Mouse (Mus musculus) forebrain, embryonic 12.5 days (tissue): ENCODE measurements around the gene Grifin. TPM values are rescaled to one million over a fixed set of nuclear protein-coding genes. Genes with fewer than 3 reads are reported as not detected.

Experiments used
- ATAC-seq: fragments of 200-750 bp; cut with Nextera tagmentation; 2 replicates; pipeline ENCODE4 v1.8.0; 2017; ENCODE audit warnings: moderate TSS enrichment; ENCODE audit not compliant: low FRiP score
- H3K27ac ChIP-seq: fragments of 300-500 bp; sonication (generic); 2 replicates; pipeline ENCODE4 v1.5.1; 2016; ENCODE audit warnings: mild to moderate bottlenecking
- H3K27me3 ChIP-seq: fragments of 300-500 bp; sonication (generic); 2 replicates; pipeline ENCODE4 v1.6.1; 2016; ENCODE audit warnings: mild to moderate bottlenecking
- H3K36me3 ChIP-seq: fragments of 300-500 bp; sonication (generic); replicated peaks from 2 replicates; pipeline ENCODE4 v1.6.1; 2016; ENCODE audit warnings: mild to moderate bottlenecking
- H3K4me1 ChIP-seq: fragments of 300-500 bp; sonication (generic); 2 replicates; pipeline ENCODE4 v1.6.1; 2016
- H3K4me2 ChIP-seq: fragments of 300-500 bp; sonication (generic); 2 replicates; pipeline ENCODE4 v1.6.1; 2016; ENCODE audit warnings: mild to moderate bottlenecking, moderate library complexity
- H3K4me3 ChIP-seq: fragments of 300-500 bp; sonication (generic); replicated peaks from 2 replicates; pipeline ENCODE4 v1.5.1; 2016; ENCODE audit warnings: mild to moderate bottlenecking
- H3K9ac ChIP-seq: fragments of 300-500 bp; sonication (generic); 2 replicates; pipeline ENCODE4 v1.6.1; 2016; ENCODE audit warnings: mild to moderate bottlenecking
- H3K9me3 ChIP-seq: fragments of 300-500 bp; sonication (generic); 2 replicates; pipeline ENCODE4 v1.6.1; 2016
- WGBS: fragments of 180-500 bp; shearing (Covaris S2); methylation state at CpG from one replicate; pipeline ENCODE4 v1.1.7; 2016; 5-methylcytosine and 5-hydroxymethylcytosine counted together
- polyA plus RNA-seq: library from polyadenylated mRNA; unstranded; fragments of >200 nt; fragmentation: Nextera tagmentation; extraction: Ambion mirVana; gene quantifications from 2 replicates; pipeline ENCODE4 v1.2.1, GENCODE M21; 2016

Grifin gene
- polyA plus RNA-seq, 1 experiment from 2014 or later = not detected

DNA sequence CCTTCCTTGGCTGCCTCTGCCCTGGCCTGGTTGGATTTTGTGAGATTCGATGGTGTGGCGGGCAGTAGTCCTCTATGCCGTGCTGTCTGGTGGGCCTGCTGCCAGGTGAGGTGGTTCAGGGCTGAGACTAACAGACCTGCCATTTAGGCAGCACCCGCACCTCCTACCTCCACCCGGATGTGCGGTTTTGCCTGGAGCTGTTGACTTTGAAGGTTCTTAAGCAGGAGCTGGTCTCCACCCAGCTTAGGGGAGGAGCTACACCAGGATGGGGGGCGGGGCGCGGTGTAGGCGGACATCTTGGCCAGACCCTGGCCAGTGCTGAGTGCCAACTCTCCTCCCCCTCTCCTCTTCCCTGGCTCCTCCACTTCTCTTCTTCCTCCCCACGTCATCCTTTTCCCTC lies 2.5 kb upstream of the Grifin start:
- ATAC-seq = no peak
- no peaks in the 10 kb centered on the region for H3K36me3 ChIP-seq
- H3K27ac ChIP-seq = no peak overlapping the region
- WGBS = 60% methylated on average over 11 of the region's 11 CpGs
- H3K27me3 ChIP-seq = no peaks in the 10 kb centered on the region
- no peaks in the 10 kb centered on the region for H3K9me3 ChIP-seq
- no peak overlapping the region for H3K4me2 ChIP-seq
- H3K4me1 ChIP-seq = peaks cover 40% of the 10 kb centered on the region
- H3K9ac ChIP-seq = no peak overlapping the region
- no peak overlapping the region for H3K4me3 ChIP-seq

- 0 out of 2 replicates have a peak overlapping the region, but pooled peaks have one; percentile 5 for H3K27ac ChIP-seq
- no peak overlapping the region for H3K9ac ChIP-seq
Observed at GRCm38 (mm10) chr5:140566271-140566670, 1.4 kb upstream of the Grifin start.

DNA sequence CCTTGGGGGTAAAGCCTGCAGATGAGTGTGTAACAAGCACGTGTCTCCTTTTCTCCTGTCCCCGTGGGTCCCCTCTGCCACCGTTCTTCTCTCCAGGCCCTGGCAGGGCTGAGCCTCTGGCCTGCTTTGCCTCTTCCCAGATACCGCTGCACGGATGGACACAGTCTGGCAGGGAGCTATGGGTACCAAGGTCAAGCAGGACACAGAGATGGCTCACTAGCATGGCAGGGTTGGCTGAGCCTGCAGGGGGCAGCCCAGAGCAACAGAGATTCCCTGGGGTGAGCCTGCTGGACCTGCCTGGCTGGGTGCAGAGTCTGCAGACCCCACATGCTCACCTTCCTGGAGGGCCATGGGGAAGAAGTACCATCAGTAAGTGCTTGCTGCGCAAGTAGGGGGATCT lies 985 bp upstream of the Grifin start:
- Histone ChIP-seq H3K4me2 (no peak overlapping the region), H3K9ac (peak overlapping the region; percentile 21; the same call in 1 of the 2 replicates), H3K36me3 (no peaks in the 10 kb centered on the region), H3K4me3 (no peak overlapping the region), H3K27me3 (no peaks in the 10 kb centered on the region), H3K9me3 (no peaks in the 10 kb centered on the region), H3K27ac (no peak overlapping the region), H3K4me1 (peaks cover 40% of the 10 kb centered on the region)
- 59% methylated on average over 6 of the region's 6 CpGs for WGBS
- ATAC-seq = no peak

More at GRCm38 (mm10) chr5:140566271-140566670, 1.4 kb upstream of the Grifin start:
- no peak overlapping the region for H3K4me2 ChIP-seq
- WGBS = 77% methylated on average over 4 of the region's 4 CpGs
- H3K9me3 ChIP-seq = no peaks in the 10 kb centered on the region
- H3K36me3 ChIP-seq = no peaks in the 10 kb centered on the region
- H3K4me3 ChIP-seq = no peak overlapping the region
- ATAC-seq = no peak
- H3K4me1 ChIP-seq = peaks cover 40% of the 10 kb centered on the region
- H3K27me3 ChIP-seq = no peaks in the 10 kb centered on the region

GRCm38 (mm10) chr5:140565451-140565850 lies 580 bp upstream of the Grifin start:
- ATAC-seq = no peak; the same call in 1 of the 2 replicates
- Histone ChIP-seq H3K9me3 (no peaks in the 10 kb centered on the region), H3K9ac (no peak overlapping the region; the same call in 1 of the 2 replicates), H3K4me3 (no peak overlapping the region), H3K36me3 (no peaks in the 10 kb centered on the region), H3K27me3 (no peaks in the 10 kb centered on the region), H3K4me1 (peaks cover 40% of the 10 kb centered on the region), H3K27ac (no peak overlapping the region), H3K4me2 (no peak overlapping the region)
- WGBS = 31% methylated on average over 5 of the region's 5 CpGs

DNA sequence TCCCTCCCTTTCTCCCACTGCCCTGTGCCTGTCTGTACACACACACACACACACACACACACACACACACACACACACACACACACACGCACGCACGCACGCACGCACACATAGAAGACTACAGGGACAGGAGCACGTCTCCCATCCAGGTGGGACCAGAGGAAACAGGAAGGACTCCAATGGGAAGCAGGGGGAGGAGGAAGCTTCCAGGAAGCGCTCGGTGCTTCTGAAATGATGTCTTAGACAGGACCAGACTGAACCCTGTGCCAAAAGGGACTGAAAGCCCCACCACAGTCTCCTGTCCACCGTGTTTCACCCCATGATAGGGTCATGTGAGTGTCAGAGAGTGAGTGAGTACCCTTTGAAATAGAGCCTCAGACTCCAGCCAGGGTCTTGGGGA lies 2.3 kb downstream of the Grifin start:
- Histone ChIP-seq H3K4me1 (peaks cover 32% of the 10 kb centered on the region), H3K36me3 (no peaks in the 10 kb centered on the region), H3K9me3 (no peaks in the 10 kb centered on the region), H3K27ac (no peak overlapping the region), H3K9ac (no peak overlapping the region), H3K4me3 (no peak overlapping the region), H3K4me2 (no peak overlapping the region), H3K27me3 (no peaks in the 10 kb centered on the region)
- no peak for ATAC-seq
- 88% methylated on average over 9 of the region's 9 CpGs for WGBS

DNA sequence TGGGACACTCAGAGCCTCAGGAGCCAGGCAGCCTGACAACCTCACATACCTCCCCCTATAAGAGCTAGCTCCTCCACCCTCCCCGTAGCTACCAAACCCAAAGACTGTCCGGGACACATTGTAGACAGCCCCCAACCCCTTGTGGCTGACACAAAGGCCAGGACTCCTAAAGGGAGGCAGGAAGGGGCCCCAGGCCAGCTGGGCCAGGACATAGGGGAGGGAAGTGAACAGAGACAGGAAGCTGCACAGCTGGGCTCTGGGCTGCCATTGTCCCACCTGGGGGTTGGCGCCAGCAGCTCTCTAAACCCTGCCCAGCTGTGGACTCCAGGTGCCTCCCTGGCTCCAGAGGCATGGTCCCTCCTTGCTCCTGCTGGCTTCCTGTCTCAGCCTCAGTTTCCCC lies 8.0 kb downstream of the Grifin start:
- Histone ChIP-seq H3K27me3 (no peaks in the 10 kb centered on the region), H3K4me2 (no peak overlapping the region), H3K9ac (no peak overlapping the region), H3K36me3 (no peaks in the 10 kb centered on the region), H3K4me1 (0 out of 2 replicates have a peak, but pooled peaks cover 3% of the 10 kb centered on the region), H3K4me3 (no peak overlapping the region), H3K9me3 (no peaks in the 10 kb centered on the region), H3K27ac (no peak overlapping the region)
- 55% methylated on average over 3 of the region's 3 CpGs for WGBS
- ATAC-seq = no peak

GRCm38 (mm10) chr5:140553719-140554118 lies 11.2 kb downstream of the Grifin start:
- no peak overlapping the region for H3K27ac ChIP-seq
- ATAC-seq = no peak
- WGBS = 93% methylated on average over 7 of the region's 7 CpGs
- H3K9ac ChIP-seq = no peak overlapping the region
- H3K4me3 ChIP-seq = no peak overlapping the region
- peaks cover 15% of the 10 kb centered on the region; the same call in 1 of the 2 replicates for H3K4me1 ChIP-seq
- no peak overlapping the region for H3K4me2 ChIP-seq
- H3K9me3 ChIP-seq = no peaks in the 10 kb centered on the region
- no peaks in the 10 kb centered on the region for H3K27me3 ChIP-seq
- no peaks in the 10 kb centered on the region for H3K36me3 ChIP-seq

- H3K9me3 ChIP-seq = no peaks in the 10 kb centered on the region
- peaks cover 14% of the 10 kb centered on the region; the same call in 1 of the 2 replicates for H3K4me1 ChIP-seq
- no peak overlapping the region for H3K4me3 ChIP-seq
- WGBS = 13% methylated on average over 17 of the region's 17 CpGs
- no peaks in the 10 kb centered on the region for H3K36me3 ChIP-seq
- peak overlapping the region; percentile 88 for H3K27ac ChIP-seq
- H3K27me3 ChIP-seq = no peaks in the 10 kb centered on the region
- H3K9ac ChIP-seq = no peak overlapping the region
- H3K4me2 ChIP-seq = peak overlapping the region; percentile 35
- ATAC-seq = peak; percentile 87
Observed at GRCm38 (mm10) chr5:140549306-140550047, 15.4 kb downstream of the Grifin start.

GRCm38 (mm10) chr5:140546332-140546731 lies 18.5 kb downstream of the Grifin start:
- peaks cover 20% of the 10 kb centered on the region for H3K4me1 ChIP-seq
- 88% methylated on average over 19 of the region's 19 CpGs for WGBS
- no peaks in the 10 kb centered on the region for H3K27me3 ChIP-seq
- H3K4me3 ChIP-seq = no peak overlapping the region
- H3K9ac ChIP-seq = no peak overlapping the region
- H3K27ac ChIP-seq = no peak overlapping the region
- H3K4me2 ChIP-seq = no peak overlapping the region
- no peak for ATAC-seq
- H3K9me3 ChIP-seq = no peaks in the 10 kb centered on the region
- no peaks in the 10 kb centered on the region for H3K36me3 ChIP-seq

DNA sequence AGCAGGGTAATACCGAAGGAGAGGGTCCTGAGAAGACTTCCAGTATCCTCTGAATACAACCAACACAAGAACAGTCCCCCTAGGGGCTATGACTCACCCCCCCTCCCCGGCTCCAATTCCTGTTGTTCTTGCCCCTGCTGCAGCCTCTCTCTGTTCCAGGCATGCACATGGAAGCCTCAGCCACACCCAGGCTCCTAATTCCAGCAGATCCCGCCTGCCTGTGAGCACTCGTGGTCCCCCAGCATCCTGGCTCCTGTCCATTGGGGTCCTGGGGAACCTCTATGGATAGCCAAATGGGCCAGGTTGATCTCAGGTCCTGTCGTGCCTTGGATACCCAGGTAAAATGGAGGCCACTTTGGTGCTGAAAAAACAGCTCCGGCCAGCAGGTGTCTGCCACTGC lies 19.2 kb downstream of the Grifin start:
- ATAC-seq = no peak
- H3K36me3 ChIP-seq = no peaks in the 10 kb centered on the region
- H3K9ac ChIP-seq = no peak overlapping the region
- 63% methylated on average over 6 of the region's 6 CpGs for WGBS
- no peak overlapping the region for H3K27ac ChIP-seq
- H3K4me3 ChIP-seq = no peak overlapping the region
- peaks cover 20% of the 10 kb centered on the region for H3K4me1 ChIP-seq
- no peak overlapping the region for H3K4me2 ChIP-seq
- H3K27me3 ChIP-seq = no peaks in the 10 kb centered on the region
- H3K9me3 ChIP-seq = no peaks in the 10 kb centered on the region

DNA sequence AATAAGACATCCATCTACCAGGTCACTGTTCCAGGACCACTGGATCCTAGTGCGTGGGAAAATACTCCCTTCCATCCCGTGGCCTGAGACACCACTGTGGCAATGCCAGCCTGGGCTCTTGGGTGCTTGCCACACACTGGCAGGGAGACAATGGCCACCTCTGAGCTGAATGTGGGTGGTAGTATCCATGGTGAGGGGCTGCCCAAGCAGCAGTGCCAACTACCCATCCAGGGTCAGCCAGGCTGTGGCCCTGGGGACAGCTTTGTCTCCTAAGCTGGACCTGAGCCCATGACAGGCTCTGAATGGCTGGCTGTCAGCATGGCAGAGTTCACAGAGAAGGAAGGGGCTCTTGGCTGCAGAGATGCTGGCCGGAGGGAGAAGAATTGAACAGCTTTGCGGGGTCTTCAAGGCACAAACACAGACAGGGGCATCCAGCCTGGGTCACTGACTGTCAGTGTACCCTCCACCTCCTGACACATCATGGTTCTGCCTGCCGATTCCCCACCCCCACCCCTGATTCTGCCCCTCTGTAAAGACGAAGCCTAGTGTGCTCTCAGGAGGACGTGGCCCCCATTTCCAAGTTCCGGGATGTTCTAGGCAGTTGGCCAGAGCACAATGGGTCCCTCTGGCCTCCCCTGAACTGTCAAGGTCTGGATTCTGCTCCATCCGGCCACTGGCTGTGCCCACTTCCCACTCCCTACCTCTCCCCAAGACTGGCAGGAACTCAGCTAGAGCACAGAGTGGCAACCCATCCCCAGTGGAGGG lies 21.9 kb downstream of the Grifin start:
- H3K4me2 ChIP-seq = no peak overlapping the region
- no peaks in the 10 kb centered on the region for H3K27me3 ChIP-seq
- no peaks in the 10 kb centered on the region for H3K9me3 ChIP-seq
- H3K27ac ChIP-seq = no peak overlapping the region
- no peak overlapping the region for H3K9ac ChIP-seq
- WGBS = 73% methylated on average over 9 of the region's 9 CpGs
- H3K36me3 ChIP-seq = no peaks in the 10 kb centered on the region
- ATAC-seq = no peak
- H3K4me1 ChIP-seq = peaks cover 8% of the 10 kb centered on the region
- no peak overlapping the region for H3K4me3 ChIP-seq

GRCm38 (mm10) chr5:140540106-140540505 lies 24.8 kb downstream of the Grifin start:
- no peaks in the 10 kb centered on the region for H3K27me3 ChIP-seq
- H3K4me2 ChIP-seq = no peak overlapping the region
- H3K4me1 ChIP-seq = peaks cover 6% of the 10 kb centered on the region
- WGBS = 13% methylated on average over 8 of the region's 8 CpGs
- no peak overlapping the region for H3K9ac ChIP-seq
- H3K9me3 ChIP-seq = no peaks in the 10 kb centered on the region
- H3K36me3 ChIP-seq = no peaks in the 10 kb centered on the region
- peak; percentile 67; the same call in 1 of the 2 replicates for ATAC-seq
- no peak overlapping the region for H3K4me3 ChIP-seq
- no peak overlapping the region for H3K27ac ChIP-seq
